Mouse (Mus musculus): ENCODE results near the gene Bend6.

GRCm38 (mm10) chr1:33927466-33927865, 19.9 kb upstream of the Bend6 start:
- TF ChIP-seq CTCF (IDR thresholded peaks at IDR 0.05; ENCODE audit: low read depth, low read length), result no peak
- no peak for TF ChIP-seq POLR2A (IDR thresholded peaks at IDR 0.05; ENCODE audit: borderline replicate concordance, low read depth, low read length)
